Mouse (Mus musculus): ENCODE results near the gene Fas. TPM values are rescaled to one million over a fixed set of nuclear protein-coding genes. Genes with fewer than 3 reads are reported as not detected.

Fas gene
- polyA plus RNA-seq, 1 experiment from 2014 or later = 1.4 TPM

DNA sequence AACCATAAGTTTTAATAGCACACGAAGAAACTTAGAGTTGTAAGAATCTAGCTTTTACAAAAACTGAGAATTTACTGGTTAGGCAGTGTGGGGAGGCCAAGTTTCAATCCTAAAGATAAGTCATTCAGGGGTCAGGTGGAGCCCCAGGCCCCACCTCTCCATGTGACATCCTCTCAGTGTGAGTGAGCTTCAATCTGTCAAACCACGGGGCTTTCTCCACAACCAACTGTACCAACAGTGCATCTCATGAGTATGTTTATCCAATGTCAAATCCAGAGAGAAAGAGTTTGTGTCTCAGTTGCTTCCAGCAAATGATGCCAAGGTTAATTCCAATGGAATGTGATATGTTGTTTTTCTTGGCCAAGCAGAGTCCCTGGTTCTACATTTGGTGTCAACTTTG lies 5.6 kb upstream of the Fas start:
- Histone ChIP-seq H3K27me3 (no peaks in the 10 kb centered on the region), H3K4me3 (replicated peaks) (no peak overlapping the region), H3K9ac (replicated peaks) (no peak overlapping the region), H3K36me3 (no peaks in the 10 kb centered on the region), H3K4me2 (no peak overlapping the region), H3K9me3 (no peaks in the 10 kb centered on the region), H3K27ac (no peak overlapping the region), H3K4me1 (replicated peaks) (no peaks in the 10 kb centered on the region; the same call in 1 of the 2 replicates)
- WGBS = 53% methylated on average over 2 of the region's 2 CpGs
- no peak for ATAC-seq (ENCODE audit: insufficient number of reproducible peaks, insufficient read depth, low FRiP score, low TSS enrichment, low read depth)

DNA sequence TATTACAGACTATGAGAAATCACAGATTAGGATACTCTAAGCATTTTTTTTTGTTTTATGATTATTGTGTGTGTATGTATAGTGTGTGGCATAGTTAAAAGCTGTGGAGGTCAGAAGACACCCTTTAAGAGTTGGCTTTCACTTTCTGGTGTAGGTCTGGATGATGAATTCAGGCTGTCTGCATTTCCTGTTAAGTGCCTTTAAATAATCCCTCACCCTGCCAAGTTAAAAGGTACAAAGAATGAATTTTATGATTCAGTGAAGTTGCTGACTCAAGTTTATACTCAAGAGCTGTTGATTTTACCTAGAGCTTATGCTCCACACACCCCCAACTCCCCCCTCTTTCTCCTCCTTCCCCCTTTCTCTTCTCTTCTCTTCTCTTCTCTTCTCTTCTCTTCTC lies 3.2 kb upstream of the Fas start:
- ATAC-seq (ENCODE audit: insufficient number of reproducible peaks, insufficient read depth, low FRiP score, low TSS enrichment, low read depth) = no peak
- H3K27ac ChIP-seq = no peak overlapping the region

DNA sequence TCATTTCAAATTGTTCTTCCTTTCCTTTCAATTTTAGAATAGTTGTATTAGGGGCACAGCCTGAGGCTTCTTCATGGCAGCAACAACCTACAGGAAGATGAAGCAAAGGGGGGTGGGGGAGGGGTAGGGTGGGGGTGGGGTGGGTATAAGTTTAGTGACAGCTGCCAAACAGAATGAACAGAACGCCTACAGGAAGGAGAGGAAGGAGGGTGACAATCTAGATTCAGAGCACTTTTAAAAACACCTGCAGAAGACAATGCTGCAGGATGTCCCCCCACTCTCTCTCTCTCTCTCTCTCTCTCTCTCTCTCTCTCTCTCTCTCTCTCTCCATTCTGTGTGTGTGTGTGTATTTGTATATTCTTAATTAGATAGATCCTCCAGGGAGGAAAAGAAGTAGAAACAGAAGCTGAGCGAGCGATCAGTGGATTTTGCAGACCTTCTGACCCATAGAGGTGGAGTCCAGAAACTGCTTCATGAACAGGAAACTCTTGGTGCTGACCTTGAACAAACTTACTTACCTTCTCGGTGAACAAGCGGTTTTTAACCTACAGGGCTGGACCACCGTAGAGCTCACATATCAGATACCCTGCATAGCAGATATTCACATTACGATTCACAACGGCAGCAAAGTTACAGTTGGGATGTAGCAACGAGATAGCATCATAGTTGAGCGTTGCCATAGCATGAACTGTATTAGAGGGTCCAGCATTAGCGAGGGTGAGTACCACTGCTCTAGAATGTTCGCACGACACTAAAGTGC lies 2.6 kb upstream of the Fas start:
- WGBS = 85% methylated on average over 13 of the region's 13 CpGs
- H3K9me3 ChIP-seq = no peaks in the 10 kb centered on the region
- H3K36me3 ChIP-seq = no peaks in the 10 kb centered on the region

More for the DNA sequence above, 3.2 kb upstream of the Fas start:
- H3K4me1 ChIP-seq (replicated peaks) = peaks cover 13% of the 10 kb centered on the region; the same call in 1 of the 2 replicates
- H3K4me3 ChIP-seq (replicated peaks) = no peak overlapping the region
- no peak overlapping the region for H3K9ac ChIP-seq (replicated peaks)
- 0 out of 2 replicates have a peak, but pooled peaks cover 4% of the 10 kb centered on the region for H3K27me3 ChIP-seq
- no peak overlapping the region for H3K4me2 ChIP-seq
- no peaks in the 10 kb centered on the region for H3K36me3 ChIP-seq
- no peaks in the 10 kb centered on the region for H3K9me3 ChIP-seq

DNA sequence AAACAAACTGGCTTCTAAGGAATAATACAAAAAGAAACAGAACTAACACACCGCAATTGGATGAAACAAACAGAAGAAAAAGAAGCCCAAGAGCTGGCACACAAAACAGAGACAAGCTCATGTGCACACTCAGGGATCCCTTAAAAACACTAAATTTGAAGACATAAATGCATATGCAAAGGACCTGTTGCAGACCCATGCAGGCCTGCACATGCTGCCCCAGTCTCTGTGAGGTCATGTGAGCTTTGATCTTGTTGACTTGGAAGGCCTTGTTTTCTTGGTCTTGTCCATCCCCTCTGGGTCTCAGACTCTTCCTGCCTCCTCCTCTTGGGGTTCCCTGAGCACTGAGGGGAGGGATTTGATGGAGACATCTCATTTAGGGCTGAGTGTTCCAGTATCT lies 1.8 kb upstream of the Fas start:
- H3K9ac ChIP-seq (replicated peaks) = no peak overlapping the region
- no peaks in the 10 kb centered on the region for H3K36me3 ChIP-seq
- 95% methylated on average over 1 of the region's 1 CpGs for WGBS
- H3K4me3 ChIP-seq (replicated peaks) = no peak overlapping the region
- no peak overlapping the region for H3K27ac ChIP-seq
- H3K4me1 ChIP-seq (replicated peaks) = peaks cover 13% of the 10 kb centered on the region; the same call in 1 of the 2 replicates
- no peak for ATAC-seq (ENCODE audit: insufficient number of reproducible peaks, insufficient read depth, low FRiP score, low TSS enrichment, low read depth)
- H3K9me3 ChIP-seq = no peaks in the 10 kb centered on the region
- no peak overlapping the region for H3K4me2 ChIP-seq
- H3K27me3 ChIP-seq = 0 out of 2 replicates have a peak, but pooled peaks cover 13% of the 10 kb centered on the region

More for the DNA sequence above, 2.6 kb upstream of the Fas start:
- Histone ChIP-seq H3K4me2 (no peak overlapping the region), H3K9ac (replicated peaks) (no peak overlapping the region), H3K4me1 (replicated peaks) (peaks cover 13% of the 10 kb centered on the region; the same call in 1 of the 2 replicates), H3K4me3 (replicated peaks) (no peak overlapping the region), H3K27ac (no peak overlapping the region), H3K27me3 (0 out of 2 replicates have a peak, but pooled peaks cover 10% of the 10 kb centered on the region)
- no peak for ATAC-seq (ENCODE audit: insufficient number of reproducible peaks, insufficient read depth, low FRiP score, low TSS enrichment, low read depth)

DNA sequence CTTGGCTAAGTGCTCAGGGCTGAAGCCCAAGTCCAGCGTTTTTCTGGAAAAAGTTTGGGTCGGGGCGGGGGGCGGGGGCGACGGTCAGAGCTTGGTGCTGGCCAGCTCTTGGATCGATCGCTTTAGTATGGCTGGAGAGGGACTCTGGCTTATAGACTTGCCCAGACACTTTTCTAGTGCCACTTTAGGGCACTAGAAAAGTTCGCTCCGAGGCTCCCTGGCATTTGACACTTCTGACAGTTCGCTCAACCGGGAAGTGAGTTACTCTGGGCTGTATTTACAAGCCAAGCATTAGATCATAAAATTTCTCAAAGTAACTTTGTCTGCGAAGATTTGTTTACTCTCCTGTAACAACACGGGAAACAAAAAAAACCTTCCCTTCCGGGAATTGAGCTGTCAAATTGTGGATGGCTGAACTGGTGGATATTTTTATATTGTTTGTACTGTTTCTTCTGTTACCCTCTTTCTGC lies 441 bp downstream of the Fas start:
- 0 out of 2 replicates have a peak, but pooled peaks cover 13% of the 10 kb centered on the region for H3K27me3 ChIP-seq
- H3K4me3 ChIP-seq (replicated peaks) = peak overlapping the region; percentile 46
- peak; percentile 26; the same call in 1 of the 2 replicates for ATAC-seq (ENCODE audit: insufficient number of reproducible peaks, insufficient read depth, low FRiP score, low TSS enrichment, low read depth)
- WGBS = 11% methylated on average over 15 of the region's 15 CpGs
- H3K9ac ChIP-seq (replicated peaks) = peak overlapping the region; percentile 38; the same call in 1 of the 2 replicates
- no peaks in the 10 kb centered on the region for H3K36me3 ChIP-seq
- H3K9me3 ChIP-seq = no peaks in the 10 kb centered on the region
- peaks cover 13% of the 10 kb centered on the region; the same call in 1 of the 2 replicates for H3K4me1 ChIP-seq (replicated peaks)
- H3K27ac ChIP-seq = no peak overlapping the region
- peak overlapping the region; percentile 90 for H3K4me2 ChIP-seq

DNA sequence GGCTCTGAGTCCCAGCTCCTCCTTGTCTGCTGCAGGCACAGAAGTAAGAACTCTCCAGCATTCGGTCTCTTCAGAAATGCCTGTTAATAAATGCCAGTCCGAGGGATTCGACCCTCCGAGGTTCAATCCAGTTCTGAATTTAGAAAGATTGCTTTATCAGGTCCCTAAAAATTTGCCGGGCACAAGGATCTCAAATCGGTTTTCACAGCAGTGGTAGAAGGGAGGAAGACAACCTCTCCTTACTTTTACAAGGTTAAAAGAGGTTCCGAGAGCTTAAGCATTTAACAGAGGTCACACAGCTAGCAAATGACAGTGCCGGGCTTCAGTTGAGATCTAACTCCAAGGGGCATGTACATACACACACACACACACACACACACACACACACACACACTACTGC lies 913 bp downstream of the Fas start:
- Histone ChIP-seq H3K4me3 (replicated peaks) (no peak overlapping the region), H3K9me3 (no peaks in the 10 kb centered on the region), H3K4me1 (replicated peaks) (peaks cover 13% of the 10 kb centered on the region; the same call in 1 of the 2 replicates), H3K36me3 (no peaks in the 10 kb centered on the region), H3K27me3 (0 out of 2 replicates have a peak, but pooled peaks cover 13% of the 10 kb centered on the region), H3K4me2 (peak overlapping the region; percentile 90), H3K27ac (no peak overlapping the region), H3K9ac (replicated peaks) (no peak overlapping the region)
- 42% methylated on average over 8 of the region's 8 CpGs for WGBS
- ATAC-seq (ENCODE audit: insufficient number of reproducible peaks, insufficient read depth, low FRiP score, low TSS enrichment, low read depth) = no peak

DNA sequence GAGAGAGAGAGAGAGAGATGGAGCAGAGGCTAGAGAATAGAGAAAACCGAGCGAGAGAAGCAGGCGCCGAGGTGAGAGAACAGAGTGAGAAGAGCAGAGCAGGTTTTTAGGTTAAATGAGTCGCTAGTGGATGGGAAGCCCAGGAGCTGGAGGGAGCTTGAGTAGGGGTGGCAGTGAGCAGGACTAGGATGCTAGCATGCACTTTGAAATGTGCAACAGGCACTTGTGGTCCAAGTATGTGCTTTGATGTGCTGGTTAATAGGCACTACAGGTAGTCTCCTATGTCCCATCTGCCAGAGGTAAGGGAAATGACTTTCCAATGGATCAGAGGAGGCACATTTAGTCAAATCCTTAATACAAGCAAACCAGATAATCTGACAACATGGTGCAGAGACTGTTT lies 1.5 kb downstream of the Fas start:
- Histone ChIP-seq H3K4me3 (replicated peaks) (no peak overlapping the region), H3K36me3 (no peaks in the 10 kb centered on the region), H3K4me1 (replicated peaks) (peaks cover 13% of the 10 kb centered on the region; the same call in 1 of the 2 replicates), H3K4me2 (no peak overlapping the region), H3K9ac (replicated peaks) (no peak overlapping the region), H3K9me3 (no peaks in the 10 kb centered on the region), H3K27me3 (0 out of 2 replicates have a peak, but pooled peaks cover 13% of the 10 kb centered on the region), H3K27ac (no peak overlapping the region)
- 65% methylated on average over 5 of the region's 5 CpGs for WGBS
- ATAC-seq (ENCODE audit: insufficient number of reproducible peaks, insufficient read depth, low FRiP score, low TSS enrichment, low read depth) = no peak

DNA sequence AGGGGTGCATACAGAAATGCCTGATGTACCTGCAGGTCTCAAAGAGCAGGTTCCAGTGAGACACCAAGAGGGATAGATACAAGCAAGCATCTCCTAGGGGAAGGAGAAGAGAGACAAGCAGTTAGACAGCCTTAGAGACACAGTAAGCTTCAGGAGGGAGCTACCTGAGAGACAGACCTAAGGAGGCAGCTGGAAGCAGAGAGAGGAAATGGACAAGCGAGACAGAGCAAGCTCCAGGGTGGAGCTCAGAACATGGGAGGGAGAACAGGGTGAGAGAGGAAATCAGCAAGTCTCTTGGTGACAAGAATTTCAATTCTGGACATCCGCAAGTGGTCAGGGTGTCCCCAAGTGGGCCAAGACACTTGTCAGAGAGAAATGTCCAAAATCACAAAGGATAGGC lies 2.2 kb downstream of the Fas start:
- Histone ChIP-seq H3K9ac (replicated peaks) (no peak overlapping the region), H3K9me3 (no peaks in the 10 kb centered on the region), H3K4me1 (replicated peaks) (peaks cover 13% of the 10 kb centered on the region; the same call in 1 of the 2 replicates), H3K27ac (no peak overlapping the region), H3K4me2 (no peak overlapping the region), H3K4me3 (replicated peaks) (no peak overlapping the region), H3K27me3 (0 out of 2 replicates have a peak, but pooled peaks cover 13% of the 10 kb centered on the region), H3K36me3 (no peaks in the 10 kb centered on the region)
- no peak for ATAC-seq (ENCODE audit: insufficient number of reproducible peaks, insufficient read depth, low FRiP score, low TSS enrichment, low read depth)
- WGBS = 83% methylated on average over 2 of the region's 2 CpGs

DNA sequence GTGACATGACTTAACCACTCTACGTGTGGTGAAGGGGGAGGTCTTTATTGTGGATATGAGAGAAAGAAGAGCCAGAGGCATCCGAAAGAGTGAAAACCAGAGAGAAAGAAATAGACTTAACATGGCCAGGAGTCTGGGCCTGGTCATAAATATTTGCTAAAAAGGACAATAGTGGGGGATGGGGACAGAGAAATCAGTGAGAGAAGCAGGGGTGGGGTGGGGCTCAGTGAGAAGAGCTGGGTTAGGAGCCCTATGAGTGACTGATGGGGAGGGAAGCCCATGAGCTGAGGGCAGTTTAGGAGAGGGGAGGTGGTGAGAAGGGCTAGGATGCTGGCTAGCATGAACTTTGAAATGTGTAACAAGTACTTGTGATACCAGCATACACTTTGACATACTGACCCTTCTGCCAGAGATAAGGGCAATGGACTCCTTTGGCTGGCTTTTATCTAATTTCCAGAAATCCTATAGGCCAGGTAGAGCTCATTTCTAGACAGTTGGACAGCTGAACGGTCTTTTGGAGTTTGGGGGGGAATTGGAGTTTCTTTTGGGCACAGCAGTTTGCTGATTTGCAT lies 3.0 kb downstream of the Fas start:
- ATAC-seq (ENCODE audit: insufficient number of reproducible peaks, insufficient read depth, low FRiP score, low TSS enrichment, low read depth) = no peak
- H3K27me3 ChIP-seq = 0 out of 2 replicates have a peak, but pooled peaks cover 13% of the 10 kb centered on the region
- WGBS = 78% methylated on average over 3 of the region's 3 CpGs
- no peak overlapping the region for H3K9ac ChIP-seq (replicated peaks)
- H3K4me1 ChIP-seq (replicated peaks) = peaks cover 13% of the 10 kb centered on the region; the same call in 1 of the 2 replicates
- H3K4me3 ChIP-seq (replicated peaks) = no peak overlapping the region
- H3K36me3 ChIP-seq = no peaks in the 10 kb centered on the region
- H3K9me3 ChIP-seq = no peaks in the 10 kb centered on the region
- H3K4me2 ChIP-seq = no peak overlapping the region
- no peak overlapping the region for H3K27ac ChIP-seq

DNA sequence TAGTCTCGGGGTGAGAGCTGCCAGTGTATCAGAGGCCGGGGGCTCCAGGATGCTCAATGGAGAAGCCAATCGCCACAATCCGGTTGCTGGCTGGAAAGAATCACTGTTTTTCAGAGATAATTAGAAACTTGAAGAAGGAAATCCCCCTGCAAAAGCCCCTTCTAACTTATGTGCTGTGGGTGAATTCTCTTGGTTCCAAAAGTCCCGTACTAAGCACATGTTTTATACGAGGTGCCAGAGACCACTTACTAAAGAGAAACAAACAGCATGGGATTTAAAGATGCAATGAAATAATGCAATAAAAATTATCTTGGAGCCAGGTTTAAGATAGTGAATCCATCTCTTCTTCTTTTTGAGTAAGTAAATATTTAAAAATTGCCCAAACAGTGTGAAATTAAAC lies 5.0 kb downstream of the Fas start:
- no peak overlapping the region for H3K4me2 ChIP-seq
- no peak for ATAC-seq (ENCODE audit: insufficient number of reproducible peaks, insufficient read depth, low FRiP score, low TSS enrichment, low read depth)
- H3K4me3 ChIP-seq (replicated peaks) = no peak overlapping the region
- no peak overlapping the region for H3K9ac ChIP-seq (replicated peaks)
- WGBS = 47% methylated on average over 6 of the region's 6 CpGs
- no peak overlapping the region for H3K27ac ChIP-seq
- peaks cover 8% of the 10 kb centered on the region; the same call in 1 of the 2 replicates for H3K4me1 ChIP-seq (replicated peaks)
- H3K27me3 ChIP-seq = 0 out of 2 replicates have a peak, but pooled peaks cover 13% of the 10 kb centered on the region
- no peaks in the 10 kb centered on the region for H3K9me3 ChIP-seq
- H3K36me3 ChIP-seq = no peaks in the 10 kb centered on the region

DNA sequence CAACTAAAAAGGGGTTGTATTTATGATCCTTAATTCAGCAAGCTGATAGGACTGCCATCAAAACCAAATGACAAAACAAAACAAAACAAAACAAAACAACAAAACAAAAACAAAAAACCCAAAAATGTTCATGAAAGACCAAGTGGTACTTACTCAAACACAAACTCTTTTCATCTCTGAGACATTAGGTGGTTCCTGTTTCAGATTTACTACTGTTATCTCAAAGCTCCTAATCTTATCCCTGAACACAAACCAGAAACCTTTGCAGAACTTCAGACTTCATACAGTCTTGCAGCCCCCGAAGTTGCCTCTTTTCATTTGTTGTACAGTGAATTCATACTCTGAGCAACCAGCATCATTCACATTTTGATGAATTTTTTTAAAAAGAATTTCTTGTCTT lies 8.1 kb downstream of the Fas start:
- Histone ChIP-seq H3K4me1 (replicated peaks) (no peaks in the 10 kb centered on the region), H3K4me2 (no peak overlapping the region), H3K4me3 (replicated peaks) (no peak overlapping the region), H3K9ac (replicated peaks) (no peak overlapping the region), H3K27me3 (no peaks in the 10 kb centered on the region), H3K27ac (no peak overlapping the region), H3K9me3 (no peaks in the 10 kb centered on the region), H3K36me3 (no peaks in the 10 kb centered on the region)
- 66% methylated on average over 1 of the region's 1 CpGs for WGBS
- no peak for ATAC-seq (ENCODE audit: insufficient number of reproducible peaks, insufficient read depth, low FRiP score, low TSS enrichment, low read depth)
